Mouse (Mus musculus): ENCODE data around the gene Ankrd13a. TPM values are rescaled to one million over a fixed set of nuclear protein-coding genes. Genes with fewer than 3 reads are reported as not detected.

The Ankrd13a gene
- polyA plus RNA-seq, 1 experiment from 2014 or later = 87.5 TPM

DNA sequence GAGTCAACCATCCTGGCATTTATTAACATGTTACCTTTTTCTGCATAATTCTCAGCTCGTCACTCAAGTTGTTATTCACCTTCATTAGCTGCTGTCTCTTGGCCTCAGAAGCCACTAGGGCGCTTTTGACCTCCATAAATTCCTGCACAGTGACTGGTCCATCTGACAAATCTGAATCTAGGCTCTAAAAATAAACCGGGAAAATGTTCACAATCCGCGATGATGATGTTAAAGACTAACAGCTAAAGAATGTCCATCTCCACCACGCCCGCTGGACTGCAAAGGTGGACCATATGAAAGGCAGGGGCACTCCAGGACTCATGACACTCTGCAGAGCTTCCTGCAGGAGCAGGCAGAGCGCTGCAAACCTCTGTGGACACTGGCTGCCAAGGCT lies 30.8 kb upstream of the Ankrd13a start:
- Histone ChIP-seq H3K27ac (no peak overlapping the region), H3K27me3 (replicated peaks) (no peaks in the 10 kb centered on the region), H3K36me3 (peaks cover 92% of the 10 kb centered on the region), H3K9ac (no peak overlapping the region), H3K4me2 (no peak overlapping the region), H3K4me1 (peaks cover 3% of the 10 kb centered on the region; the same call in 1 of the 2 replicates), H3K9me3 (replicated peaks) (no peaks in the 10 kb centered on the region), H3K4me3 (no peak overlapping the region)
- WGBS (ENCODE audit: insufficient replicate concordance) = 85% methylated on average over 8 of the region's 8 CpGs
- ATAC-seq = no peak

DNA sequence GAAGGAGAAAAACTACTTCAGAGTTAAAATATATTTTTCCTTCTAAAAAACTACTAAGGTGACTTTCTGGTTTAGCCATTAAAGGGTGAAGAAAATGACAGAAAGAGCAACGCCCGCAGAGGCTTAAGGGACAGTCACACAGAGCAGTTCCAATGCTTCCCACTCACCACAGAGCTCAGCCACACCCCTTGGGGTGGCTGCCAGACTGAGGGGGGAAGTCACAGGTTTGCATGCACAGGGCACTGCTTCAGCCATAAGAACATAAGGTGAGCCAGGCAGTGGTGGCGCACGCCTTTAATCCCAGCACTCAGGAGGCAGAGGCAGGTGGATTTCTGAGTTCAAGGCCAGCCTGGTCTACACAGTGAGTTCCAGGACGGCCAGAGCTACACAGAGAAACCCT lies 28.9 kb upstream of the Ankrd13a start:
- WGBS (ENCODE audit: insufficient replicate concordance) = 75% methylated on average over 5 of the region's 5 CpGs
- H3K4me3 ChIP-seq = no peak overlapping the region
- no peak overlapping the region for H3K27ac ChIP-seq
- no peaks in the 10 kb centered on the region for H3K4me1 ChIP-seq
- H3K36me3 ChIP-seq = peaks cover 91% of the 10 kb centered on the region
- no peak overlapping the region for H3K4me2 ChIP-seq
- H3K9ac ChIP-seq = no peak overlapping the region
- no peaks in the 10 kb centered on the region for H3K9me3 ChIP-seq (replicated peaks)
- H3K27me3 ChIP-seq (replicated peaks) = no peaks in the 10 kb centered on the region
- ATAC-seq = no peak

GRCm38 (mm10) chr5:114746886-114747285 lies 27.6 kb upstream of the Ankrd13a start:
- 78% methylated on average over 4 of the region's 4 CpGs for WGBS (ENCODE audit: insufficient replicate concordance)
- H3K9ac ChIP-seq = no peak overlapping the region
- no peak for ATAC-seq
- no peak overlapping the region for H3K4me3 ChIP-seq
- H3K36me3 ChIP-seq = peaks cover 93% of the 10 kb centered on the region
- no peaks in the 10 kb centered on the region for H3K27me3 ChIP-seq (replicated peaks)
- H3K4me2 ChIP-seq = no peak overlapping the region
- H3K4me1 ChIP-seq = no peaks in the 10 kb centered on the region
- no peak overlapping the region for H3K27ac ChIP-seq
- no peaks in the 10 kb centered on the region for H3K9me3 ChIP-seq (replicated peaks)

GRCm38 (mm10) chr5:114747521-114747920 lies 27.0 kb upstream of the Ankrd13a start:
- WGBS (ENCODE audit: insufficient replicate concordance) = 83% methylated on average over 5 of the region's 5 CpGs
- Histone ChIP-seq H3K27me3 (replicated peaks) (no peaks in the 10 kb centered on the region), H3K4me1 (no peaks in the 10 kb centered on the region), H3K36me3 (peaks cover 93% of the 10 kb centered on the region), H3K4me2 (no peak overlapping the region), H3K4me3 (no peak overlapping the region), H3K27ac (no peak overlapping the region), H3K9ac (no peak overlapping the region), H3K9me3 (replicated peaks) (no peaks in the 10 kb centered on the region)
- ATAC-seq = no peak

- ATAC-seq = no peak
- Histone ChIP-seq H3K9me3 (replicated peaks) (no peaks in the 10 kb centered on the region), H3K4me2 (no peak overlapping the region), H3K36me3 (peaks cover 93% of the 10 kb centered on the region), H3K27ac (no peak overlapping the region), H3K4me3 (no peak overlapping the region), H3K4me1 (no peaks in the 10 kb centered on the region), H3K27me3 (replicated peaks) (no peaks in the 10 kb centered on the region), H3K9ac (no peak overlapping the region)
- WGBS (ENCODE audit: insufficient replicate concordance) = 85% methylated on average over 10 of the region's 10 CpGs
Measured at GRCm38 (mm10) chr5:114750325-114750724, 24.2 kb upstream of the Ankrd13a start.

DNA sequence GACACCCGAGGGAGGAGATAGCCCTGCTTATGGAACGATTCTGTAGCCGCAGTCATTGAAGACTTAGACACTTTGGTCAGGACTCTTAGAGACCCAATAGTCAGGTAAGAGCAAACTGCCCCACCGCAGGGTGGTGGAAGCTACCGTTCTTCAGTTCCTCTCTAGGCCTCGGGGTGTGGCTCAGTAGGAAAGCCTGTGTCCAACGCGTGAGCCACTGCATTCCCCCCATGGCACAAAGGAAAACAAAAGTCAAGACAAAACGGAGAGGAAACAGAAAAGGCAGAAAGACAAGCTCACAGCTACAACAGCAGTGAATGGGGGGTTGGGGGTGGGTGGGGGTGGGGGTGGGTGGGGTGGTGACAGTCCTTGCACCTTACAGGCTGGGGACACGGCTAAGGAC lies 22.1 kb upstream of the Ankrd13a start:
- ATAC-seq = no peak
- no peak overlapping the region for H3K27ac ChIP-seq
- no peak overlapping the region for H3K9ac ChIP-seq
- 80% methylated on average over 10 of the region's 10 CpGs for WGBS (ENCODE audit: insufficient replicate concordance)
- no peak overlapping the region for H3K4me3 ChIP-seq
- H3K36me3 ChIP-seq = peaks cover 98% of the 10 kb centered on the region
- no peak overlapping the region for H3K4me2 ChIP-seq
- no peaks in the 10 kb centered on the region for H3K9me3 ChIP-seq (replicated peaks)
- no peaks in the 10 kb centered on the region for H3K4me1 ChIP-seq
- H3K27me3 ChIP-seq (replicated peaks) = no peaks in the 10 kb centered on the region

- Histone ChIP-seq H3K9ac (no peak overlapping the region), H3K4me1 (no peaks in the 10 kb centered on the region), H3K4me3 (no peak overlapping the region), H3K36me3 (peaks cover 96% of the 10 kb centered on the region), H3K9me3 (replicated peaks) (no peaks in the 10 kb centered on the region), H3K27me3 (replicated peaks) (no peaks in the 10 kb centered on the region), H3K4me2 (no peak overlapping the region), H3K27ac (no peak overlapping the region)
- WGBS (ENCODE audit: insufficient replicate concordance) = 89% methylated on average over 11 of the region's 12 CpGs
- no peak for ATAC-seq
Measured at GRCm38 (mm10) chr5:114753384-114753783, 21.1 kb upstream of the Ankrd13a start.

- Histone ChIP-seq H3K27me3 (replicated peaks) (no peaks in the 10 kb centered on the region), H3K9ac (no peak overlapping the region), H3K9me3 (replicated peaks) (no peaks in the 10 kb centered on the region), H3K36me3 (peaks cover 96% of the 10 kb centered on the region), H3K4me3 (no peak overlapping the region), H3K4me1 (no peaks in the 10 kb centered on the region), H3K27ac (no peak overlapping the region), H3K4me2 (no peak overlapping the region)
- WGBS (ENCODE audit: insufficient replicate concordance) = 86% methylated on average over 5 of the region's 5 CpGs
- ATAC-seq = no peak
Measured at GRCm38 (mm10) chr5:114759536-114760090, 14.9 kb upstream of the Ankrd13a start.

DNA sequence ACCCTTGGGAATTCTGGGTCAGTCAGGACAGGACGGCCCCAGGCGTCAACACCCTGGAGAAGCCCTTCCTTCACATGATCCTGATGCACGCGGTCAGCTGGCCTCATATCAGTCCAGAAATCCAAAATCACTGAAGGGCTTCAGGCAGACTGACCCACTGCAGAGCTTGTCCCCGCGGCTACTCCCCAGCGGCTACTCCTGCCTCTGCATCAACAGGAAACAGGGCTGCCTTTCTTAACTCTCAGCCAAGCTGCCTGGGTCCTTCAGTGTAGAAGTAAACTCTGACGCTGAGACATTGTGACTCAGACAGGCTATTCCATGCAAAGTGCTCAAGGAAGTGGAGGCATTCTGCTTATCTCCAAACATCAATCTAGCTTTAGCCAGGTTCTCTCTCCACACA lies 12.5 kb upstream of the Ankrd13a start:
- Histone ChIP-seq H3K27ac (no peak overlapping the region), H3K4me1 (peaks cover 6% of the 10 kb centered on the region), H3K9ac (no peak overlapping the region), H3K27me3 (replicated peaks) (no peaks in the 10 kb centered on the region), H3K4me3 (no peak overlapping the region), H3K36me3 (peaks cover 95% of the 10 kb centered on the region), H3K9me3 (replicated peaks) (no peaks in the 10 kb centered on the region), H3K4me2 (no peak overlapping the region)
- 82% methylated on average over 8 of the region's 8 CpGs for WGBS (ENCODE audit: insufficient replicate concordance)
- no peak for ATAC-seq

- H3K36me3 ChIP-seq = peaks cover 78% of the 10 kb centered on the region
- no peak overlapping the region for H3K9ac ChIP-seq
- WGBS (ENCODE audit: insufficient replicate concordance) = 86% methylated on average over 18 of the region's 18 CpGs
- no peak overlapping the region for H3K27ac ChIP-seq
- H3K27me3 ChIP-seq (replicated peaks) = no peaks in the 10 kb centered on the region
- no peak overlapping the region for H3K4me3 ChIP-seq
- H3K9me3 ChIP-seq (replicated peaks) = no peaks in the 10 kb centered on the region
- ATAC-seq = no peak
- peaks cover 20% of the 10 kb centered on the region for H3K4me1 ChIP-seq
- no peak overlapping the region for H3K4me2 ChIP-seq
Measured at GRCm38 (mm10) chr5:114764812-114765735, 9.4 kb upstream of the Ankrd13a start.

- Histone ChIP-seq H3K36me3 (peaks cover 63% of the 10 kb centered on the region), H3K4me2 (no peak overlapping the region), H3K9me3 (replicated peaks) (no peaks in the 10 kb centered on the region), H3K4me1 (peaks cover 36% of the 10 kb centered on the region), H3K4me3 (no peak overlapping the region), H3K27me3 (replicated peaks) (no peaks in the 10 kb centered on the region), H3K27ac (no peak overlapping the region), H3K9ac (no peak overlapping the region)
- WGBS (ENCODE audit: insufficient replicate concordance) = 60% methylated on average over 8 of the region's 8 CpGs
- no peak for ATAC-seq
Measured at GRCm38 (mm10) chr5:114766686-114767085, 7.8 kb upstream of the Ankrd13a start.

DNA sequence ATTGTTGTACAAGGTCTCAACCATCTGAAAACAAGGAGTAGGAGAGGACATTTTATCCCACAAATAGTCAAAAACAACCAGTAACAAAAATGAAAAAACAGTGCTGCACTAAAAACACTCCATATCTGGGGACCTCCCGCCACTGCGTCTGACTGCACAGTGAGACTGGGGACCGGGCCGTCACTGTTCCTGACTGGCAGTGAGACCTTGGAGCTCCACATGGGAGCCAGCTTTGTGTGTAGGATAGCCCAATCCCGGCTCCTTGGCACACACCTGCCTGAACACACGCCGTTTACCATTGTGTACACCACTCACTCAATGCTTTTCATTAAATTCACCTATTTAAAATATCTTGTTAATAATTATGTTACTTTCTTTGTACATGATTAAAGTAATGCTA lies 7.3 kb upstream of the Ankrd13a start:
- Histone ChIP-seq H3K27me3 (replicated peaks) (no peaks in the 10 kb centered on the region), H3K4me1 (peaks cover 41% of the 10 kb centered on the region), H3K4me3 (no peak overlapping the region), H3K4me2 (no peak overlapping the region), H3K9me3 (replicated peaks) (no peaks in the 10 kb centered on the region), H3K36me3 (peaks cover 58% of the 10 kb centered on the region), H3K27ac (no peak overlapping the region), H3K9ac (no peak overlapping the region)
- 78% methylated on average over 7 of the region's 7 CpGs for WGBS (ENCODE audit: insufficient replicate concordance)
- ATAC-seq = no peak
